Mouse (Mus musculus): ENCODE measurements around the gene Zxdb. TPM values are rescaled to one million over a fixed set of nuclear protein-coding genes. Genes with fewer than 3 reads are reported as not detected.
"Not testable (repeated sequence)": the region's sequence is repeated elsewhere in the genome, so short reads cannot be mapped to it uniquely, and the experiment has no call there.

The Zxdb gene
- 3.2 and 4.2 TPM in 2 replicates for polyA plus RNA-seq (2012; ENCODE audit: insufficient read depth, insufficient read length, missing spikeins)

- H3K4me1 ChIP-seq (ENCODE audit: control insufficient read depth, insufficient read depth, low read length); H3K27ac ChIP-seq (ENCODE audit: insufficient read depth, low read depth, low read length); H3K4me3 ChIP-seq (ENCODE audit: insufficient read depth, low read length): not testable (repeated sequence)
These were observed at the start of gene Zxdb for GRCm38 (mm10) chrX:94724192-94724971. Zxdb (plus strand) TSS chrX:94724569.

- no peak overlapping the region for H3K4me3 ChIP-seq (ENCODE audit: insufficient read depth, low read length)
- no peak for TF ChIP-seq CTCF (IDR thresholded peaks at IDR 0.05; ENCODE audit: low read depth, low read length)
- no peak for TF ChIP-seq POLR2A (IDR thresholded peaks at IDR 0.05; ENCODE audit: borderline replicate concordance, low read depth, low read length)
- H3K4me1 ChIP-seq (ENCODE audit: control insufficient read depth, insufficient read depth, low read length): no peaks in the 10 kb centered on the region
- H3K27ac ChIP-seq (ENCODE audit: insufficient read depth, low read depth, low read length): no peak overlapping the region
These were observed 49.4 kb upstream of the Zxdb start for GRCm38 (mm10) chrX:94674977-94675376.

GRCm38 (mm10) chrX:94681581-94681980, 42.8 kb upstream of the Zxdb start:
- not testable (repeated sequence) for H3K4me3 ChIP-seq (ENCODE audit: insufficient read depth, low read length); H3K4me1 ChIP-seq (ENCODE audit: control insufficient read depth, insufficient read depth, low read length); H3K27ac ChIP-seq (ENCODE audit: insufficient read depth, low read depth, low read length)

GRCm38 (mm10) chrX:94689593-94689992, 34.8 kb upstream of the Zxdb start:
- not testable (repeated sequence) for H3K27ac ChIP-seq (ENCODE audit: insufficient read depth, low read depth, low read length); H3K4me1 ChIP-seq (ENCODE audit: control insufficient read depth, insufficient read depth, low read length); H3K4me3 ChIP-seq (ENCODE audit: insufficient read depth, low read length)

GRCm38 (mm10) chrX:94706676-94707075, 17.7 kb upstream of the Zxdb start:
- H3K4me3 ChIP-seq (ENCODE audit: insufficient read depth, low read length); H3K27ac ChIP-seq (ENCODE audit: insufficient read depth, low read depth, low read length); H3K4me1 ChIP-seq (ENCODE audit: control insufficient read depth, insufficient read depth, low read length): not testable (repeated sequence)

GRCm38 (mm10) chrX:94709752-94710151, 14.6 kb upstream of the Zxdb start:
- not testable (repeated sequence) for H3K4me3 ChIP-seq (ENCODE audit: insufficient read depth, low read length); H3K4me1 ChIP-seq (ENCODE audit: control insufficient read depth, insufficient read depth, low read length); H3K27ac ChIP-seq (ENCODE audit: insufficient read depth, low read depth, low read length)

GRCm38 (mm10) chrX:94724972-94725569, 702 bp downstream of the Zxdb start:
- not testable (repeated sequence) for H3K4me1 ChIP-seq (ENCODE audit: control insufficient read depth, insufficient read depth, low read length); H3K27ac ChIP-seq (ENCODE audit: insufficient read depth, low read depth, low read length); H3K4me3 ChIP-seq (ENCODE audit: insufficient read depth, low read length)

GRCm38 (mm10) chrX:94725627-94726083, 1.3 kb downstream of the Zxdb start:
- not testable (repeated sequence) for H3K4me1 ChIP-seq (ENCODE audit: control insufficient read depth, insufficient read depth, low read length); H3K27ac ChIP-seq (ENCODE audit: insufficient read depth, low read depth, low read length); H3K4me3 ChIP-seq (ENCODE audit: insufficient read depth, low read length)

- no peak overlapping the region for H3K4me3 ChIP-seq (ENCODE audit: insufficient read depth, low read length)
- no peak overlapping the region for H3K27ac ChIP-seq (ENCODE audit: insufficient read depth, low read depth, low read length)
- TF ChIP-seq POLR2A (IDR thresholded peaks at IDR 0.05; ENCODE audit: borderline replicate concordance, low read depth, low read length) (no peak), CTCF (IDR thresholded peaks at IDR 0.05; ENCODE audit: low read depth, low read length) (no peak)
- no peaks in the 10 kb centered on the region for H3K4me1 ChIP-seq (ENCODE audit: control insufficient read depth, insufficient read depth, low read length)
These were observed 7.2 kb downstream of the Zxdb start for GRCm38 (mm10) chrX:94731596-94731995.

GRCm38 (mm10) chrX:94753733-94754132, 29.4 kb downstream of the Zxdb start:
- TF ChIP-seq CTCF (IDR thresholded peaks at IDR 0.05; ENCODE audit: low read depth, low read length): no peak
- no peak for TF ChIP-seq POLR2A (IDR thresholded peaks at IDR 0.05; ENCODE audit: borderline replicate concordance, low read depth, low read length)

GRCm38 (mm10) chrX:94759959-94760358, 35.6 kb downstream of the Zxdb start:
- no peak for TF ChIP-seq POLR2A (IDR thresholded peaks at IDR 0.05; ENCODE audit: borderline replicate concordance, low read depth, low read length)
- no peak for TF ChIP-seq CTCF (IDR thresholded peaks at IDR 0.05; ENCODE audit: low read depth, low read length)
- Histone ChIP-seq H3K27ac (ENCODE audit: insufficient read depth, low read depth, low read length) (no peak overlapping the region), H3K4me3 (ENCODE audit: insufficient read depth, low read length) (no peak overlapping the region), H3K4me1 (ENCODE audit: control insufficient read depth, insufficient read depth, low read length) (no peaks in the 10 kb centered on the region)

More at GRCm38 (mm10) chrX:94753733-94754132, 29.4 kb downstream of the Zxdb start:
- H3K4me1 ChIP-seq (ENCODE audit: control insufficient read depth, insufficient read depth, low read length): no peaks in the 10 kb centered on the region
- H3K4me3 ChIP-seq (ENCODE audit: insufficient read depth, low read length): no peak overlapping the region
- H3K27ac ChIP-seq (ENCODE audit: insufficient read depth, low read depth, low read length): no peak overlapping the region
